ENCODE assay signal across 9 mouse cellular contexts in the genomic region with DNA sequence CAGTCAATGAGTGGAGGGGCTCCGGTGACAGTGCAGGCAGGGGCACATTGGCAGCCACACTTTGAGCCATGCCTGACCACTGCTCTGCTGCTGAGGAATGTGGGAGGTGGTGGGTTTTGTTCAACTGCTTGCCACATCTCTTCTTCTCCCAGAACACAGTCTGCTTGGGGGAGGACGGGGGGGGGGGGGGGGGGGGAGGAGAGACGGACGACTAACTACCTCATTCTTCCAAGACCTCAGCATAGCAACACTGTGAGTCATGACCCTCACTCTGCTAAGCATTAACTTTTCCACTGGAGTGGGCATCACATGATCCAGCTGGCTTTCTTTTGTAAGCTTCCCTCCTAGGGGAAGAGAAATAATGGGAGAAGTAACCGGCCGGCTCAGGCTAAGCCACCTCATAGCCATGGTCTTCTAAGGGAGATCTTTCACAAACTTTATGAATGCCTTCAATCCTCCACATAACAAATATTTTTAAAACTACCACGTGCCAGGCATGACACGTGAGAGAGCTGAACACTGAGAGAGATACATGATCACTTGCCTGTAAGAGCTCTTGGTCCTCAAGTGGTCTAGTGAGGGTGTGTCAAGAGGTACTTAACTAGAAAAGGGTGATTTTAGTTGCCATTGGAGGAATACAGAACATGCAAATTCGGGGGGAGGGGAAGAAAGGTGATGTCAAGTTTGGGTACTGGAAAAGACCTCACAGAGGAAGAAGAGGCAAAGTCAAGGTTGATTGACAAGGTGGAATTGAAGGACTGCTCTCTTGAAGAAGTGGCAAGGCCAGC. TPM values are rescaled to one million over a fixed set of nuclear protein-coding genes. Genes with fewer than 3 reads are reported as not detected.
DNase-seq lines count a peak whose midpoint lies in the region; ATAC-seq lines count a peak whose summit lies in the region.
"Had no signal": no experiment of that assay in that cellular context is flagged by ENCODE, and none has a peak within 500 bp of the region (broad histone marks: within the 10 kb centered on the region; RNA-seq: fewer than 3 reads in every experiment).

No protein-coding gene starts in this region.

- H3K9me3 ChIP-seq in midbrain, embryonic 15.5 days = no peaks in the 10 kb centered on the region
- H3K9me3 ChIP-seq: limb, embryonic 12.5 days had no signal

- intact Hi-C loops in heart, postnatal 36 days (cut with DNase I) = loop anchor here (2.0 kb wide), 1 partner anchor 17 kb away; the partner anchor contains the start of gene Myof

- no peak overlapping the region for H3K4me2 ChIP-seq in midbrain, embryonic 15.5 days
- H3K4me2 ChIP-seq: limb, embryonic 12.5 days had no signal

- no peak overlapping the region for H3K27ac ChIP-seq in midbrain, embryonic 15.5 days
- H3K27ac ChIP-seq: limb, embryonic 12.5 days had no signal

- H3K4me3 ChIP-seq in midbrain, embryonic 15.5 days = no peak overlapping the region
- H3K4me3 ChIP-seq: limb, embryonic 12.5 days had no signal

- H3K9ac ChIP-seq in midbrain, embryonic 15.5 days = no peak overlapping the region
- H3K9ac ChIP-seq: limb, embryonic 12.5 days had no signal

- WGBS in midbrain, embryonic 15.5 days = 41% methylated on average over 9 of the region's 9 CpGs

- H3K36me3 ChIP-seq in midbrain, embryonic 15.5 days (replicated peaks) = no peaks in the 10 kb centered on the region
- H3K36me3 ChIP-seq: limb, embryonic 12.5 days had no signal

- H3K27me3 ChIP-seq in midbrain, embryonic 15.5 days (replicated peaks) = no peaks in the 10 kb centered on the region
- H3K27me3 ChIP-seq: limb, embryonic 12.5 days had no signal

- DNase-seq in heart, adult 11 months = peak; percentile 97
- no peak for DNase-seq in heart, postnatal 36 days
- peak; percentile 70 for DNase-seq in kidney, postnatal 10 days
- DNase-seq in retina, embryonic 14.5 days (ENCODE audit: low spot score) = peak; percentile 16
- DNase-seq in embryo, embryonic 11 days = no peak

- peak; percentile 64 for ATAC-seq in granulocyte monocyte progenitor cell, adult 5-6 weeks (replicated peaks; ENCODE audit: poor library complexity, severe bottlenecking)
- ATAC-seq in megakaryocyte, adult 5-6 weeks (ENCODE audit: poor library complexity, severe bottlenecking) = no peak
- ATAC-seq in midbrain, embryonic 15.5 days (replicated peaks) = no peak

- 0 out of 2 replicates have a peak, but pooled peaks cover under 1% of the 10 kb centered on the region for H3K4me1 ChIP-seq in midbrain, embryonic 15.5 days

RNA-seq across cellular contexts. Expression of gene Myof, which starts 17.9 kb away (rescaled TPM):
- 10 to 100 TPM; 10.3 to 10.8 TPM for total RNA-seq in heart, postnatal 36 days (2021)
- 2.3 and 6.7 TPM in 2 replicates for total RNA-seq in granulocyte monocyte progenitor cell, adult 5-6 weeks (2014; fragmentation: Nextera tagmentation)
- total RNA-seq in granulocyte monocyte progenitor cell, adult 5-6 weeks (2017) = 1.0 and 1.1 TPM in 2 replicates
- total RNA-seq in megakaryocyte, adult 5-6 weeks (2015) = 11.1 and 12.2 TPM in 2 replicates
- total RNA-seq in megakaryocyte, adult 5-6 weeks (2017) = 6.0 and 9.0 TPM in 2 replicates
- polyA plus RNA-seq in midbrain, embryonic 15.5 days (2015; fragmentation: Nextera tagmentation; extraction: Ambion mirVana) = 2.1 and 2.5 TPM in 2 replicates

RNA-seq across cellular contexts. Expression of gene Cep55, which starts 29.4 kb away (rescaled TPM):
- total RNA-seq in heart, postnatal 36 days (2021) = under 1 TPM; 0.44 to 0.46 TPM
- 16.1 and 21.4 TPM in 2 replicates for total RNA-seq in granulocyte monocyte progenitor cell, adult 5-6 weeks (2014; fragmentation: Nextera tagmentation)
- total RNA-seq in granulocyte monocyte progenitor cell, adult 5-6 weeks (2017) = 57.7 and 60.0 TPM in 2 replicates
- 50.9 and 59.7 TPM in 2 replicates for total RNA-seq in megakaryocyte, adult 5-6 weeks (2015)
- total RNA-seq in megakaryocyte, adult 5-6 weeks (2017) = 68.9 and 80.2 TPM in 2 replicates
- polyA plus RNA-seq in midbrain, embryonic 15.5 days (2015; fragmentation: Nextera tagmentation; extraction: Ambion mirVana) = 5.0 and 5.4 TPM in 2 replicates

Comparison
In these comparisons a context has a peak if more than half of its experiments do, and no peak if none do; other contexts are left out.
1. DNase-seq: peak in heart, adult 11 months (single experiment), kidney, postnatal 10 days (single experiment) and retina, embryonic 14.5 days (single experiment); none in heart, postnatal 36 days (0 of 2) and embryo, embryonic 11 days (single experiment).
2. RNA of gene Cep55, which starts 29.4 kb away (total RNA-seq): 50.9 to 80.2 TPM in megakaryocyte, adult 5-6 weeks and 16.1 to 60.0 TPM in granulocyte monocyte progenitor cell, adult 5-6 weeks; 0.44 to 0.46 TPM in heart, postnatal 36 days; every median in the first group is over 10 times any median in the second.